Mouse (Mus musculus): ENCODE measurements at regions not wholly inside any gene's neighbourhood (a gene's known extent, or its start where the extent isn't known, plus 50 kb on each side); places are given as distances from the start of the nearest gene placed in this dataset.

GRCm38 (mm10) chr11:92405818-92406217 lies 692.0 kb upstream of the Car10 start:
- peak; percentile 10 for DNase-seq (ENCODE audit: low spot score)

GRCm38 (mm10) chr11:92451372-92451771 lies 646.5 kb upstream of the Car10 start:
- DNase-seq (ENCODE audit: low spot score) = no peak

GRCm38 (mm10) chr11:92495291-92495690 lies 602.5 kb upstream of the Car10 start:
- no peak for DNase-seq (ENCODE audit: low spot score)

Data from ovary, postnatal 14 days (tissue).